Mouse (Mus musculus) spleen, adult 2 months (tissue): Measurements from ENCODE around the gene Chrm4. TPM values are rescaled to one million over a fixed set of nuclear protein-coding genes. Genes with fewer than 3 reads are reported as not detected.
A peak's percentile ranks its signal among the peaks of the same experiment; 100 is the strongest.

Experiments
- DNase-seq, 2 experiments: peaks; one replicate each; pipeline versions ENCODE4 v3.0.0 to v3.0.0-alpha.2; 2012 to 2021; ENCODE audit warnings: low spot score in 2 of 2, low read depth in 1 of 2
- H3K27ac ChIP-seq: fragments of 200-500 bp; 2 replicates; pipeline ENCODE4 v1.5.1; 2012; ENCODE audit warnings: low read length, inconsistent platforms; ENCODE audit not compliant: insufficient read depth
- H3K27me3 ChIP-seq: fragments of 200-500 bp; 2 replicates; pipeline ENCODE4 v1.6.1; 2012; ENCODE audit warnings: mild to moderate bottlenecking, moderate library complexity, low read length, inconsistent platforms; ENCODE audit not compliant: control insufficient read depth, insufficient read depth
- H3K36me3 ChIP-seq: fragments of 200-500 bp; 2 replicates; pipeline ENCODE4 v1.6.1; 2012; ENCODE audit warnings: mild to moderate bottlenecking, low read length, inconsistent platforms; ENCODE audit not compliant: control insufficient read depth, insufficient read depth
- H3K4me1 ChIP-seq: fragments of 200-500 bp; 2 replicates; pipeline ENCODE4 v1.6.1; 2011; ENCODE audit warnings: inconsistent platforms; ENCODE audit not compliant: control insufficient read depth, insufficient read depth, insufficient read length
- H3K4me3 ChIP-seq: fragments of 200-500 bp; 2 replicates; pipeline ENCODE4 v1.5.1; 2011; ENCODE audit warnings: mild to moderate bottlenecking, inconsistent platforms; ENCODE audit not compliant: insufficient read depth, insufficient read length; ENCODE audit errors: extremely low read depth
- CTCF ChIP-seq: fragments of 200-500 bp; IDR thresholded peaks from 2 replicates; pipeline ENCODE4 v1.5.1; 2011; ENCODE audit warnings: mild to moderate bottlenecking, inconsistent platforms; ENCODE audit not compliant: insufficient read depth, insufficient read length, insufficient replicate concordance; ENCODE audit errors: extremely low read depth
- POLR2A ChIP-seq: fragments of 200-500 bp; IDR thresholded peaks from 2 replicates; pipeline ENCODE4 v1.6.1; 2011; ENCODE audit warnings: low read depth, low read length, inconsistent platforms
- WGBS: fragments of 180-500 bp; shearing (Covaris S2); methylation state at CpG from one replicate; pipeline ENCODE4 v1.1.7; 2018; 5-methylcytosine and 5-hydroxymethylcytosine counted together
- polyA plus RNA-seq: library from polyadenylated mRNA; depleted of rRNA; stranded (reverse); fragments of >200 nt; gene quantifications from 2 replicates; pipeline ENCODE4 v1.2.3, GENCODE M21; 2012

Chrm4 gene
- polyA plus RNA-seq, 1 experiment, result 0.39 TPM

- H3K27me3 ChIP-seq, result no peaks in the 10 kb centered on the region
- peak overlapping the region; percentile 70 for H3K27ac ChIP-seq
- peaks cover 1% of the 10 kb centered on the region; the same call in 1 of the 2 replicates for H3K36me3 ChIP-seq
- peak in 1 of 2 experiments; percentile 54 for DNase-seq
- peaks cover 51% of the 10 kb centered on the region for H3K4me1 ChIP-seq
- peak overlapping the region; percentile 49 for H3K4me3 ChIP-seq
- no peak for TF ChIP-seq POLR2A
- TF ChIP-seq CTCF, result no peak
- 9% methylated on average over 15 of the region's 15 CpGs for WGBS
These were observed 23.4 kb downstream of the Chrm4 start for GRCm38 (mm10) chr2:91950275-91951085.

GRCm38 (mm10) chr2:91953825-91954224, 26.8 kb downstream of the Chrm4 start:
- H3K4me3 ChIP-seq, result no peak overlapping the region
- TF ChIP-seq POLR2A, result no peak
- no peak for TF ChIP-seq CTCF
- WGBS, result 54% methylated on average over 5 of the region's 5 CpGs
- no peaks in the 10 kb centered on the region; the same call in 1 of the 2 replicates for H3K36me3 ChIP-seq
- H3K27me3 ChIP-seq, result no peaks in the 10 kb centered on the region
- peaks cover 43% of the 10 kb centered on the region for H3K4me1 ChIP-seq
- DNase-seq, result no peak
- H3K27ac ChIP-seq, result no peak overlapping the region

- no peak overlapping the region; the same call in 1 of the 2 replicates for H3K27ac ChIP-seq
- H3K4me1 ChIP-seq, result peaks cover 39% of the 10 kb centered on the region
- H3K4me3 ChIP-seq, result no peak overlapping the region
- H3K27me3 ChIP-seq, result no peaks in the 10 kb centered on the region
- DNase-seq, result no peak
- peaks cover 1% of the 10 kb centered on the region for H3K36me3 ChIP-seq
- WGBS, result 79% methylated on average over 4 of the region's 4 CpGs
- TF ChIP-seq CTCF (no peak), POLR2A (no peak)
These were observed 28.1 kb downstream of the Chrm4 start for GRCm38 (mm10) chr2:91955121-91955591.

- DNase-seq, result no peak
- WGBS, result 56% methylated on average over 6 of the region's 6 CpGs
- peaks cover 38% of the 10 kb centered on the region for H3K4me1 ChIP-seq
- no peak overlapping the region for H3K4me3 ChIP-seq
- TF ChIP-seq POLR2A, result no peak
- no peak for TF ChIP-seq CTCF
- H3K27me3 ChIP-seq, result no peaks in the 10 kb centered on the region
- H3K27ac ChIP-seq, result no peak overlapping the region
- H3K36me3 ChIP-seq, result peaks cover 1% of the 10 kb centered on the region
These were observed 28.8 kb downstream of the Chrm4 start for GRCm38 (mm10) chr2:91955875-91956274.

- Histone ChIP-seq H3K36me3 (peaks cover 1% of the 10 kb centered on the region), H3K27me3 (no peaks in the 10 kb centered on the region), H3K27ac (0 out of 2 replicates have a peak overlapping the region, but pooled peaks have one; percentile 12), H3K4me3 (no peak overlapping the region), H3K4me1 (peaks cover 45% of the 10 kb centered on the region)
- TF ChIP-seq CTCF, result no peak
- WGBS, result 8% methylated on average over 4 of the region's 4 CpGs
- no peak for DNase-seq
These were observed 30.0 kb downstream of the Chrm4 start for GRCm38 (mm10) chr2:91957096-91957495.

- peaks cover 45% of the 10 kb centered on the region for H3K4me1 ChIP-seq
- DNase-seq, result no peak
- H3K36me3 ChIP-seq, result peaks cover 1% of the 10 kb centered on the region
- no peak overlapping the region; the same call in 1 of the 2 replicates for H3K27ac ChIP-seq
- no peaks in the 10 kb centered on the region for H3K27me3 ChIP-seq
- 82% methylated on average over 8 of the region's 8 CpGs for WGBS
- no peak overlapping the region for H3K4me3 ChIP-seq
- TF ChIP-seq CTCF (no peak), POLR2A (no peak)
These were observed 31.0 kb downstream of the Chrm4 start for GRCm38 (mm10) chr2:91958049-91958448.

GRCm38 (mm10) chr2:91958701-91959457, 31.8 kb downstream of the Chrm4 start:
- 45% methylated on average over 10 of the region's 10 CpGs for WGBS
- TF ChIP-seq CTCF, result peak; percentile 72; the same call in 1 of the 2 replicates
- TF ChIP-seq POLR2A, result no peak
- H3K4me1 ChIP-seq, result peaks cover 46% of the 10 kb centered on the region
- no peaks in the 10 kb centered on the region for H3K27me3 ChIP-seq
- DNase-seq, result peak in 1 of 2 experiments; percentile 45
- no peak overlapping the region for H3K4me3 ChIP-seq
- H3K27ac ChIP-seq, result no peak overlapping the region
- H3K36me3 ChIP-seq, result peaks cover 1% of the 10 kb centered on the region
